10 mouse cellular contexts compared by ENCODE assay signal in genomic region chr17:87655616-87656015, GRCm38 (mm10). TPM values are rescaled to one million over a fixed set of nuclear protein-coding genes. Genes with fewer than 3 reads are reported as not detected.
DNase-seq lines count a peak whose midpoint lies in the region; TF ChIP-seq lines count a peak whose summit lies in the region.
"Not testable (repeated sequence)": the region's sequence is repeated elsewhere in the genome, so short reads cannot be mapped to it uniquely, and the experiment has no call there.
"Had no signal": no experiment of that assay in that cellular context is flagged by ENCODE, and none has a peak within 500 bp of the region (broad histone marks: within the 10 kb centered on the region; RNA-seq: fewer than 3 reads in every experiment).

No protein-coding gene starts in this region.

- not testable (repeated sequence) for TF ChIP-seq EP300 in CH12.LX (IDR thresholded peaks at IDR 0.05; ENCODE audit: low read length)

- not testable (repeated sequence) for TF ChIP-seq CTCF in CH12.LX (conservative IDR thresholded peaks at IDR 0.05 in 1 of 2, IDR thresholded peaks at IDR 0.05 in 1 of 2; ENCODE audit: low read depth in 2 of 2, low read length in 2 of 2); kidney, adult 2 months (conservative IDR thresholded peaks at IDR 0.05; ENCODE audit: insufficient read depth, insufficient read length, low read depth, low read length)

- not testable (repeated sequence) for H3K4me1 ChIP-seq in CH12.LX (ENCODE audit: control insufficient read depth in 1 of 2, insufficient read depth in 2 of 2); ES-E14 (ENCODE audit: control insufficient read depth in 2 of 2, insufficient read depth in 2 of 2, low read length in 2 of 2, poor library complexity in 1 of 2); kidney, adult 2 months (ENCODE audit: control insufficient read depth, insufficient read depth, low read length)

- not testable (repeated sequence) for H3K27me3 ChIP-seq in CH12.LX (replicated peaks); kidney, adult 2 months (replicated peaks; ENCODE audit: control insufficient read depth, insufficient read depth, low read length)

- not testable (repeated sequence) for H3K36me3 ChIP-seq in CH12.LX (replicated peaks in 1 of 2; ENCODE audit: control insufficient read depth in 1 of 2, insufficient read depth in 1 of 2, low read length in 1 of 2); ES-E14 (ENCODE audit: control insufficient read depth, insufficient read depth, low read length, poor library complexity, severe bottlenecking); kidney, adult 2 months (ENCODE audit: control insufficient read depth, insufficient read depth, low read length)

- H3K9ac ChIP-seq in CH12.LX (ENCODE audit: insufficient read depth, low read depth); ES-E14 (ENCODE audit: insufficient read depth, low read depth, low read length, poor library complexity, severe bottlenecking): not testable (repeated sequence)

- H3K27ac ChIP-seq in CH12.LX (ENCODE audit: insufficient read depth, low read depth); ES-E14 (ENCODE audit: insufficient read depth, low read depth, low read length, poor library complexity, severe bottlenecking); kidney, adult 2 months (ENCODE audit: insufficient read depth, low read depth, low read length): not testable (repeated sequence)

- dilution Hi-C loops in CH12.LX (cut with MboI; ENCODE audit: extremely low pct_ligation_motif_present, extremely low pct_unique_long_range_greater_than_20kb, low sequenced_read_pairs): not testable (repeated sequence)

- TF ChIP-seq RAD21 in CH12.LX (IDR thresholded peaks at IDR 0.05; ENCODE audit: low read depth, low read length): not testable (repeated sequence)

- not testable (repeated sequence) for H3K4me2 ChIP-seq in CH12.LX (ENCODE audit: insufficient read depth, low read depth, poor library complexity, severe bottlenecking)

- in situ Hi-C loops in CH12.LX (cut with MboI; ENCODE audit: low pct_ligation_motif_present, low pct_unique_long_range_greater_than_20kb, low sequenced_read_pairs); ES-E14 (cut with MboI; ENCODE audit: low sequenced_read_pairs in 2 of 2, unreplicated experiment in 2 of 2): not testable (repeated sequence)

- not testable (repeated sequence) for TF ChIP-seq POLR2A in CH12.LX (IDR thresholded peaks at IDR 0.05; ENCODE audit: low read depth, low read length); kidney, adult 2 months (IDR thresholded peaks at IDR 0.05; ENCODE audit: low read depth, low read length)

- H3K4me3 ChIP-seq in CH12.LX (replicated peaks in 1 of 3; ENCODE audit: low read depth in 2 of 3, low read length in 2 of 3, poor library complexity in 1 of 3); ES-E14 (ENCODE audit: insufficient read depth in 1 of 2, low read depth in 1 of 2, low read length in 2 of 2, poor library complexity in 1 of 2, severe bottlenecking in 1 of 2); kidney, adult 2 months (ENCODE audit: insufficient read depth, low read depth, low read length): not testable (repeated sequence)

- not testable (repeated sequence) for H3K79me2 ChIP-seq in CH12.LX (replicated peaks; ENCODE audit: control insufficient read depth, extremely low read depth, insufficient read depth, poor library complexity, severe bottlenecking)

- not testable (repeated sequence) for H3K9me3 ChIP-seq in CH12.LX (replicated peaks; ENCODE audit: low read length)
- H3K9me3 ChIP-seq in ES-E14 (ENCODE audit: control insufficient read depth, insufficient read depth, low read depth, low read length): peaks cover 15% of the 10 kb centered on the region

- not testable (repeated sequence) for DNase-seq in CH12.LX (ENCODE audit: extremely low read depth); ES-E14 (ENCODE audit: low read depth, low spot score)
- DNase-seq in kidney, adult 2 months: peak; percentile 59
- peak; percentile 48 for DNase-seq in kidney, adult 9 months

- 91% methylated on average over 5 of the region's 5 CpGs for WGBS in kidney, adult 2 months

TF ChIP-seq in CH12.LX, 34 proteins besides CTCF, POLR2A, EP300 and RAD21:
- TF ChIP-seq ZNF384 (IDR thresholded peaks at IDR 0.05; ENCODE audit: low read depth, low read length): peak; percentile 65; the same call in 1 of the 2 replicates

TF ChIP-seq in ES-E14, 5 proteins besides CTCF, POLR2A, EP300 and RAD21:
- peak; percentile 64; the same call in 1 of the 2 replicates for TF ChIP-seq ZNF384 (IDR thresholded peaks at IDR 0.05; ENCODE audit: low read depth, low read length)

RNA-seq across cellular contexts. Expression of gene Msh2, which starts 16.5 kb away (rescaled TPM):
- total RNA-seq in CH12.LX (2012; rRNA removed): 34.8 and 37.0 TPM in 2 replicates
- total RNA-seq in CH12.LX (2014; rRNA removed): 47.0 and 47.5 TPM in 2 replicates
- 45.8 and 48.2 TPM in 2 replicates for polyA plus RNA-seq in CH12.LX (2012; ENCODE audit: insufficient read length, low read depth)
- total RNA-seq in ES-E14 (2012; rRNA removed): 102 and 120 TPM in 2 replicates
- 6.3 and 7.4 TPM in 2 replicates for polyA plus RNA-seq in kidney, adult 2 months (2012; rRNA removed)

RNA-seq across cellular contexts. Expression of gene Epcam, which starts 19.8 kb away (rescaled TPM):
- total RNA-seq in CH12.LX (2012; rRNA removed) (5.0 and 13.4 TPM in 2 replicates), CH12.LX (2014; rRNA removed) (1.4 and 1.9 TPM in 2 replicates), ES-E14 (2012; rRNA removed) (170 and 405 TPM in 2 replicates)
- 1.9 TPM in 2 replicates for polyA plus RNA-seq in CH12.LX (2012; ENCODE audit: insufficient read length, low read depth)
- polyA plus RNA-seq in kidney, adult 2 months (2012; rRNA removed): 59.5 and 73.8 TPM in 2 replicates
- total RNA-seq: adrenal gland, adult 18-20 months; adrenal gland, postnatal 25 days; adrenal gland, postnatal 36 days; G1E; MEL had no signal
- polyA plus RNA-seq: adrenal gland, adult 2 months; G1E had no signal

Comparison
In these comparisons a context has a peak if more than half of its experiments do, and no peak if none do; other contexts are left out.
1. RNA of gene Epcam, which starts 19.8 kb away (total RNA-seq): 170 to 405 TPM in ES-E14; 1.4 to 13.4 TPM in CH12.LX; every median in the first group is over 10 times any median in the second.